Mouse (Mus musculus): Measurements from ENCODE around the gene Nt5c1a.

DNA sequence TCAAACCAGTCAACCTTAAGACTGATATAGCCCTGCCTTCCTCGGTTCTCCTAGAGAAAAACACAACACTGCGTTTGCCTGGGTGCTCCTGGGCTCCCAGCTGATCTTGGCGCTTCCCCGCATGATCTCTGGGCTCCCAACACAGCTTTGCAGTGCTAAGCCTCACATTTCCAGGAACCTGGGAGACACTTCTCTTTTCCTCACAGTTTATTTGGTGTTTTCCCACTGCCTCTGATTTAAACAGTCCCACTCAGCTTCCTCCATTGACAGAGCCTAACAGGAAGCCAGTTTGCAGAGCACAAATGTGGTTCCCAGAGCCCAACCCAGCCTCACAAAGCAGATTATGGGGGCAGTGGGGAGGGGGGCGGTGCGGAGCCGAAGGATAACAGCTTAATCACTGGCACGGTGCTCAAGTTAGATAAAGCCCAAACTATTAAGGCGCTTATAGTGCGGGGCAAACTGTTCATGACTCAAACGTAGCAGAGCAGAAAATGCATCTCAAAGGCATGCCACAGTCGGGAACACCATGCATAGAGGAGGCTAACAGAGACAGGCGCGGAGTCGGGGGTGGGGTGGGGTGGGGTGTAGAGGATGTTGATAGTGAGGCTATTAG lies 38.9 kb upstream of the Nt5c1a start:
- TF ChIP-seq CTCF (conservative IDR thresholded peaks at IDR 0.05; ENCODE audit: insufficient read depth, insufficient read length, low read depth, low read length), result no peak
- no peak for TF ChIP-seq POLR2A (IDR thresholded peaks at IDR 0.05; ENCODE audit: low read depth, low read length)
